Mouse (Mus musculus): Measurements from ENCODE around the gene Tubb5.

The Tubb5 gene

GRCm38 (mm10) chr17:35838122-35838544 lies at the start of gene Tubb5:
Gene Tubb5 (minus strand): TSS chr17:35838306.
- DNase-seq, result peak; percentile 98

GRCm38 (mm10) chr17:35887725-35888124 lies 49.6 kb upstream of the Tubb5 start:
- no peak for DNase-seq

- DNase-seq, result no peak
Measured at GRCm38 (mm10) chr17:35883777-35884176, 45.7 kb upstream of the Tubb5 start.

- no peak for DNase-seq
Measured at GRCm38 (mm10) chr17:35882924-35883323, 44.8 kb upstream of the Tubb5 start.

- DNase-seq, result peak; percentile 95
Measured at GRCm38 (mm10) chr17:35879245-35880057, 41.3 kb upstream of the Tubb5 start, which contains the start of gene Dhx16. Gene Dhx16 (plus strand): TSS chr17:35879819.

- DNase-seq, result peak; percentile 34
Measured at GRCm38 (mm10) chr17:35874721-35875120, 36.6 kb upstream of the Tubb5 start.

GRCm38 (mm10) chr17:35873774-35874519 lies 35.8 kb upstream of the Tubb5 start:
- peak; percentile 70 for DNase-seq

GRCm38 (mm10) chr17:35870884-35871696 lies 33.0 kb upstream of the Tubb5 start:
- DNase-seq, result no peak

- peak; percentile 84 for DNase-seq
Measured at GRCm38 (mm10) chr17:35870151-35870883, 32.2 kb upstream of the Tubb5 start.

- no peak for DNase-seq
Measured at GRCm38 (mm10) chr17:35869346-35870067, 31.4 kb upstream of the Tubb5 start.

GRCm38 (mm10) chr17:35868961-35869345 lies 30.8 kb upstream of the Tubb5 start:
- DNase-seq, result no peak

GRCm38 (mm10) chr17:35868165-35868820 lies 30.2 kb upstream of the Tubb5 start:
- DNase-seq, result peak; percentile 31

- no peak for DNase-seq
Measured at GRCm38 (mm10) chr17:35866911-35867890, 29.1 kb upstream of the Tubb5 start.

GRCm38 (mm10) chr17:35866281-35866831 lies 28.2 kb upstream of the Tubb5 start:
- no peak for DNase-seq

GRCm38 (mm10) chr17:35865481-35866280 lies 27.6 kb upstream of the Tubb5 start, which contains the start of gene Ppp1r18:
Gene Ppp1r18 (plus strand): TSS chr17:35865593.
- DNase-seq, result peak; percentile 21

GRCm38 (mm10) chr17:35864832-35865353 lies 26.8 kb upstream of the Tubb5 start:
- no peak for DNase-seq

GRCm38 (mm10) chr17:35861198-35861857 lies 23.2 kb upstream of the Tubb5 start, which contains the start of gene Nrm:
Gene Nrm (plus strand): TSS chr17:35861318.
- peak; percentile 86 for DNase-seq

GRCm38 (mm10) chr17:35860831-35861197 lies 22.7 kb upstream of the Tubb5 start:
- DNase-seq, result no peak
